Mouse (Mus musculus) c-Kit-positive CD71-positive TER-119-negative erythroid progenitor cells, embryonic 14.5 days (primary cell): ENCODE data around the gene Six3.

ENCODE experiments used
- DNase-seq: peaks from one replicate; pipeline ENCODE4 v3.0.0-alpha.2; 2013; ENCODE audit warnings: low read depth

Six3 gene

DNA sequence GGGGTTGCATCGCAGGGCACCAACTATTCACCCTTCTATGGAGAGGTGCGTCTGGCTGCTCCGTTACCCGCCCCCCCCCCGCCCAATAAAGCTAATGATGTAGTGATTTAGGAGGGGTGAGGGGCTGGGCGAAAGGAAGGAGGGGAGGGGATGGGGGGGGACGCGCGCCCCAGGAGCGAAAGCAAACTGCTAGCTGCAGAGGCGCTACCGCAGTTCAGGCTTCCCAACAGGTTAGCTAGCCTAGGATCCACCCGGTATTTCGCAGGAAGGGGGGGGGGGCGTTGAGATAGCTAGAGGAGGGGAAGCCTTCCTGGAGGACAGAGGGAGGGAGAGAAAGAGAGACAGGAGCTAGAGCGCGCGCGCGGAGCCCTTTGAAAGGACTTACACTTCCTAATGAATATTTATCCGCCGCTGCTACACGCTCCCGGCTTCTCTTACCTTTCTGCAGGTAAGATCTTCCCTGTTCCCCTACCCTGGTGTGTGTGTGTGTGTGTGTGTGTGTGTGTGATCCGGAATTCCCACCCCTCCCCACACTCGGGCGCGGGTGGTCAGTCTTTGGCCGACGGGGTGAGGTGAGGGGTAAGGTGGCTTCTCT lies at the start of gene Six3:
TSS of gene Six3 (plus strand) at position 343 of the 595 bp plus-strand sequence.
- no peak for DNase-seq

GRCm38 (mm10) chr17:85564107-85564506 lies 49.3 kb upstream of the Six3 start:
- DNase-seq = no peak

DNA sequence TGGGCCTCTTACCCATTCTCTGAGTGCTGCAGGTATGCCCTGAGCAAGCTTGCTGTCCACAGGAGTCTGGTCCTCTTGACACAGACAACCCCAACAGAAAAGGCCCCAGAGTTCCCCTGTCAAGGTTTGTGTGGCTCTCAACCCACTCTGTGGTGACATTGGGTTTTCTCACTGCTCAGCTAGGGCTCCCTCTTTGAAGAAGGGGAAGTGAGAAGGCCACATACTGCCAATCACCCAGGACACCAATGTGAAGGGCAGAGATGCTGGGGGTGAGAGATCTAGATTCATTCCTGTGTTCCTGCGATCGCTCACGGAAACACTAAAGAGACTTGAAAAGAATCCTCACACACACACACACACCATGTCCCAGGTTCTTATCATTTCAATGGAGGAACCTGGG lies 39.4 kb upstream of the Six3 start:
- no peak for DNase-seq

DNA sequence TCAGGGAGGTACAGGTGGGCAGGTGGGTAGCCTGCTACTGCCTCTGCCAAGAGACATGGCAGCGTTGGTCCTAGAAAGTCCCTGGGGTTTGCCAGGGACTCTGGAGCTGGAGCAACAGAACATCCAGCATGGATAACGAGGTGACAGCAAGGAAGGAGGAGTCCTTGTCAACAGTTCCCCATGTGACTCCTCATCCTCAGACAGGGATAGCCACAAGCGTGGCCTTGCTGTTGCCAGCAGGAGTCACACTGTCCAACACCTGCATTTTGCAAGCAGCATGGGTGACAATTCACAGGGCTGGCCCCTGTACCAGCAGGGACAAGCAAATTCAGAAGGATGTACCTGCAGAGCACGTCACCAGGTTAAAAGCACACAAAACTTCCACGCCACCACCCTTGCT lies 35.1 kb upstream of the Six3 start:
- no peak for DNase-seq

- no peak for DNase-seq
Observed at GRCm38 (mm10) chr17:85579350-85579749, 34.1 kb upstream of the Six3 start.

DNA sequence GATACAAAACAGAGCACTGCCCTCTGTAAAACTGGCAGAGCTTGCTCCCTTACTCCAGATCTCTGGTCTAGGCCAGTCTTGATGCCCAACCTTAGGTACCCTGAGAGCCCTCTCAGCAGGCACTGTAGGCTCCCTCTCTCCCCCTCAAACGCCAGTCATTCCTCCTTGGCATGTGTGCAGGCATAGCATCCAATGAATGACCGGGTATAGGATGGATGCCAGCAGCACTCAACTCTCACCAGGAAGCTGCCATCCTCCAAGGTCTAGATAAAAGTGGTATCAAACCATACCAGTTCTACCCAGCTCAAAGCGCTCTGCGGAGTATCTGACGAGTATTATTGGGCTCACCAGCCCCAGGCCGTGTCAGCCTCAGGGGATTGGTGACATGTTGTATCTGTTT lies 33.2 kb upstream of the Six3 start:
- no peak for DNase-seq

DNA sequence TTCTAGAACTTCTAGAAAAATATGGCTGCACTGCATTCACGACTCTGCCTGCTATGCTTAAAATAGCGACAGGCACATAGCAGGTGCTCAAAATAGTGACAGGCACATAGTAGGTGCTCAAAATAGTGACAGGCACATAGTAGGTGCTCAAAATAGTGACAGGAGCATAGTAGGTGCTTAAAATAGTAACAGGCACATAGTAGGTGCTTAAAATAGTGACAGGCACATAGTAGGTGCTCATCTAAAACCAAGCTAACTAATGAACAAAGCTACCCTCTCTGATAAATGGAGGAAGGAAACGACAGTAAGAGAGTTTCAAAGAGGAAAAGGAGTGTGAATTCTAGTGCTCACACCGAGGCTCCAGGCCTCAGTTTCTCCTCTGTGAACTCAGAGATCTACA lies 29.2 kb upstream of the Six3 start:
- DNase-seq = no peak

DNA sequence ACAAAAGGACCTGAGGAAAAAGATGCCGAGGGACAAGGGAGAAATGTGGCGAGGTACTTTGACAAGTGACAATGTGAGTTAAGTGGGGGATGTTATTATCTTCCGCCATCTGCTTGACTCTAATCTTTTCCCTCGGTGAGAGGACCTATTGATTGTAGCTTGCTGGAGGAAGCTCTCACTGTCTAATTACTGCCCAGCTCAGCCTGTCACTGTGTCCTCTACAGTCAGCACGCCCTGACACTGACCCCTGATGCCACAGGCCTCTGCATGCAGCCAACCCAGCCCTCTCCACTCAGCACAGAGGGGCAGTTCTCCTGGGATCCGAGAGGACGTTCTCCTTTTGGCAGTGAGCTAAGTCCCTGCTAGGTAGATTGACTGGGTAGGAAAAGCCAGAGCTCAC lies 28.8 kb upstream of the Six3 start:
- no peak for DNase-seq

DNA sequence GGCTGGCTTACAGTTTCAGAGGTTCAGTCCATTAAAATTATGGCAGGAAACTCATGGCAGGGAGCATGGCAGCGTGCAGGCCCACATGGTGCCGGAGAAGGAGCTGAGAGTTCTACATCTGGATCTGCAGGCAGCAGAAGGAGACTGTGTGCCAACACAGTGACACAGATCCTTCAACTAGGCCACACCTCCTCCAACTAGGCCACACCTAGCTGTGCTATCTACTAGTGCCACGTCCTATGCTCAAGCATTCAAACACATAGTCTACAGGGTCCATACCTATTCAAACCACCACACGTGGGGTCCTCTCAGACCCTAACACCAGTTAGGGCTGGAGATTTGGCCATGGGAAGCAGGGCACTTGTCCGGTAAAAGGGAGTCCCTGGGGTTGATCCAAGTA lies 27.6 kb upstream of the Six3 start:
- DNase-seq = no peak

- DNase-seq = no peak
Observed at GRCm38 (mm10) chr17:85591976-85592375, 21.4 kb upstream of the Six3 start.

DNA sequence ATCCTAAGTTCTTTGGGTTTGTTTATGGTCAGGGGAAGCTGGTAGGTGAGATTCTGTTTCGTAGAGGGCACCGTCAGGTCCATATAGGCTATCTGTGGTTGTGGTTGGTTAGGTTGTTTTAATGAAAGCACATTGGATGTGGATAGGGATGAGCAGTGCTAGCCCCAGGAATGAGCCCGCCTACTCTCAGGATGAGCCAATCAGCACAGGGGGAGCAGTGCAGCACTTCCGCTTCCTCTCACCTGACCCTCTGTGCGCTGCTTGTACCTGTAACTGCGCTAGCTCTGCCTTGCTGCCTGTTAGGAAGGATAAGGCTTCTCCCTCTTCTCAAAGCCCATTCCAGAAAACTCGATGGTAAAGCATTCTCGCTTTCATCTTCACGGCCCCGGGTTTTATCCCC lies 17.6 kb upstream of the Six3 start:
- DNase-seq = no peak

- no peak for DNase-seq
Observed at GRCm38 (mm10) chr17:85596341-85596890, 17.0 kb upstream of the Six3 start.

DNA sequence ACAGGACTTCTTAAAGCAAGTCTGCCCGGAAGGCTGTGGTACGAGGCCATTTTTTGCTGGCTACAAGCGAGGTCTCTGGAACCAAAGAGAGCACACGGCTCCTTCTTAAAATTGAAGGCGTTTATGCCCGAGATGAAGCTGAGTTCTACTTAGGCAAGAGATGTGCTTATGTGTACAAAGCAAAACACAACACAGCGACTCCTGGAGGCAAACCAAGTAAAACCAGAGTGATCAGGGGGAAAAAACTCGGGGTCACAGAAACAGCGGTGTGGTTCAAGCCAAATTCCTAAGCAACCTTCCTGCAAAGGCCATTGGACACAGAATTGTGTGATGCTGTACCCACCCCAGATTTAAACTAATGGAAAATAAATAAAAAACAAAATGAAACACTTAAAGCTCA lies 13.9 kb upstream of the Six3 start:
- no peak for DNase-seq

- no peak for DNase-seq
Observed at GRCm38 (mm10) chr17:85606463-85606862, 6.9 kb upstream of the Six3 start.

DNA sequence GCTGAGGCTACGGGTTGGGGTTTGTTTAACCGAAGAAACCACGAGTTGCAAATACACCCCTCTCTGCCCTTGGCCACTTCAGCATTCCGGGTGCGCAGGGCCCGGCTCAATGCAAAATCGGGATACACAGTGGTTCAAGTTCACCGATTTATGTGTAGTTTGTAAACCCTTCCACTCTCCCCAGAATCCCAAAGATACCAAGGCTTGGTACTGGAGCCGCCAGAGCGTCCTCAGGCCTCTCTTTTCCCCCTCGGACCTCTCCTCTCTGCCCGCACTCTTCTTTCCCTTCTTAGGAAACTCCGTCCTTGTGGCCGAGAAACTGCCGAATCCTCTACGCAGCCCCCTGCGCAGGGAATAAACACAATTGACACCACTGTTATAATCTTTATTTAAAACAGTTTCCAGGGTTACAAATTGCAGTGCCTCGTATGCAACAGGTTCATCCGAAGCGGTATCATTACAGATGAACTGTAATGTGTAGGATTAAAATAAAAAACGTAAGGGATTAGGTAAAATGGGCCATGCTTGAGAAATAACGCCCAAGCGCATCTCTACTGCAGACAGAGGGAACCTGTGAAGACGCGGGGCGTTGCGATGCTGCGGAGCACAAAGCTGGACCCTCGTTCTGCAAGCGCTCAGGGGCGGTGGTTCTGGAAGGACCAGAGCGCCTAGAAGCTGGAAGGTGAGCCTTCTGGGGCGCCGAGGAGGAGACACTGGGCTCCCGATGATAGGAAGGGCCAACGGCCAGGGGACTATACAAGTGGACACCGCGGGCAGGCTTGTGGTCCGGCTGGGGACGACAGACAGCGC lies 5.6 kb upstream of the Six3 start:
- no peak for DNase-seq

- no peak for DNase-seq
Observed at GRCm38 (mm10) chr17:85608366-85609093, 4.9 kb upstream of the Six3 start.

DNA sequence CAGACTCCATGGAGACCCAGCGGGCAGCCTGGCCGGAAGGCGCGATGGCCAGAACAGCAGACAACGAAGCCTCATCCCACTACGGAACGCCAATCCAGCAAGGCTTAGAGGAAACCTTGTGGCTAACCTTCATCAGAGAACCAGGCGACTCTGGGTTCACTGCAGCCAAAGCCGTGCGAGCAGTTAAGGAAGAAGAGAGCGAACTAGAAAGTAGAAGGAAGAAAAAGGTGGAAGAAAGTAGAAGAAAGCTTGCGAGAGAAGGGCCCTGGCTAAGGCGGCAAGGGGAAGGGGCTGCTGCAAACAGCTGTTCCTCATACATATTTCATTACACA lies 4.3 kb upstream of the Six3 start:
- DNase-seq = no peak

DNA sequence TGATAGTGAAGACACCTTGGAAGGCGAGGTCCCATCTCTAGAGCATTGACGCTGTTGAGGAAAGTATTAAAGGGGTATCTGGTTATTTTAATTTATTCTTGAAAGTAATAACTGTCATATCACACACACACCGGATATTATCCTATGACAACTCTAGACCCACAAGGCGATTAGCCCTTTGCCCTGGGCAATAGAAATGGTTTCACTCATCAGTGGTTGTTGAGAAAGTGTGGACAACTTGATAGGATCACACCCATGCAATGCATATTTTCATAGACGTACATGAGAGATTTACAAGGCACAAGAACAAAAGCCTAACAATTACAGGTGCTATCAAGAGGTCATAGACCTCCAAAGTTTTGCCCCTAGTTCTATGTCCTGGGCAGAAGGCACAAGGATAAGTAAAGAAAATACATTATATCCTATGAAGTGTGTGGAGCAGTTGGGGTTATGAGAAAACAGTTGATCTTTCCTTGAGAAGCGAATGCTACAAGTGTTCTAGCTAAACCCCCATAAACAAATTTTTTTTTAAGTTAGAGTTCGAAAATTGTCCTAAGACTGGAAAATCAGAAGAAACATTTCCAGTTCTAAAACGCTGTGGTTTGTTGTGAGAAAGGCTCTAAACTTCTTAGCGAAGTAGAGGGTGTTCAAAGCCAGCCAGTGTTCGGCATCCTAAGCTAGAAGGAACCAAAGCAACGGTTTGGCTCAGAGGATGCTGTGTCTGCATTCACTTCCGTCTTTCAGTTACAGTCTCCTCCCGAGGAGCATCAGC lies 3.6 kb upstream of the Six3 start:
- no peak for DNase-seq

DNA sequence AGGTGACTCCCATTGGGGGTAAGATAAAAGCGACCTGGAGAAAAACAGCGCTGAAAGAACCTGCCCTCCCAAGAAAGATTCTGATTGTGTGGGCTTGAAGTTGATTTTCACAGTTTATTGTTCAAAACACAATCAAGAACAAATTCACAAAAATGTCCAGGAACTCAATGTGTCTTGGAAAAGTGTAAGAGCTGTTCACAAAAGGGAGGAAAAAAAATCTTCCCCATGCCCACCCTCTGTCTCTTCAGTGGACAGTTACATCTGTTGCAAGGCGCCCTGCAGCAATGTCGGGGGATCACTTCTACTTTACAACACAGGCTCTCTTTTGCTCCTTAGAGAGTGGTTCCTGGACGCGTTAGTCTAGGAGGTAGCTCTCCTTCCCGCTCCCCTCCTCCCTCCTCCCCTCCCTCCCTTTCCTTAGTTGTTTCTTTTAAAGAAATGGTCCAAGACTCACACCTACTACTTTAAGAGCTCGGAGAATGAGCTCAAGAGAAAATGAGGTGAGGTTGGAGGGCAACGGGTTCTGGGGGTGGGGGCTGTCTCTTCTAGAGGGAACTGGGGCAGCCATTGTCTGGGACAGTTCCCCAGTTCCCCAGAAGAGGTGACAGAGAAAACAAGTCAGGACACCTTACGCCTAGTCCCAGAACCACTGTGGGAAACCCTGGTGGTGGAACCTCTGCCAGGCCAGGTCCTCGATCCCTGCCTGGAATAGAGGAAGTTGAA lies 2.9 kb upstream of the Six3 start:
- DNase-seq = no peak

DNA sequence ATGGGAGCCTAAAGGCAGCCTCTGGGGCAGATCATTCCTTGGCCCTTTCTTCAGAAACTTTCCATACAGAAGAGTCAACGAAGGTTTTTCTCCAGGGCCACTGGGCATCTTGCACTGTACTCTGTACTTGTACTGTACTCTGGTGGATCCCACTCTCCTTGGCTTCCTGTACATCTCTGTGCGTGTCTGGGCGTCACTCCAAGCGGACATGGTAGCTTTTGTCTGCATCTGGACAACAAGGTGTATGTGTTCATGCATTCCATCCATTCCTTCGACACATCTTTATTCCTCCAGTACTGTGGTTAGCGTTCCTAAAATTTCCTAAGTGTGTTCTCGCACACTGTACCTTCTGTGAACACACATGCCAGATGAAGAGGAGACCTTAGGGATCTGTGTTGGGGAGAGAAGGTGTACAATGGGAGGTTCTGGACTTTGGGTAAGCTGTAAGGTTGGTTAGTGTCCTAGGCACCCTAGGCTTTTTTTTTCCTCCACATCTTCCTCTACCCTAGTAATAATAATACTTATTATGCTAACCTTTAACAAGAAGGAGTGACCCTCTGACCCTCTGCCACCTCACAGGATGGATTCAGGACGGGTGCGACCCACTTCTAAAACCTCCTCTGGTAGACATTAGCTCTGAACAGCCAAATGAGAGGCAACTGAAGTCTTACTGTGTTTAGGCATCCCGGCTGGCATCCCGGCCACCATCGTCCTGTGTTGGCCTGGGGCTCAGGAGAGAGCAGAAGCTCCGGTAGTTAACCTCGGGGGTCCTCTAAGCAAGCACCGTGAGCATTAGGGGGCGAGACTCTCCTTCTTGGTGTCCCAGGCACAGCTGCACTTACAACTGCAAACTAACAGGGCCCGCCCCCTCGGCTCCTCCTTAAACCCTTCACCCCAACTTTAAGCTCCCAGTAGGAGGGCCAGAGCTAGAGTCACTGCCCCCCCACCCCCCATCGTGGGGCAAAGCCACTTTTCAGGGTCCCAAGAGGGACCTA lies 1.6 kb upstream of the Six3 start:
- no peak for DNase-seq
